Mouse (Mus musculus): Measurements from ENCODE around the gene Tdgf1. TPM values are rescaled to one million over a fixed set of nuclear protein-coding genes. Genes with fewer than 3 reads are reported as not detected.

Tdgf1 gene
- total and polyA plus RNA-seq, 2 experiments from 2014 or later: not detected

GRCm38 (mm10) chr9:110947261-110947661, 1.3 kb upstream of the Tdgf1 start:
- peaks cover 10% of the 10 kb centered on the region; the same call in 1 of the 2 replicates for H3K27me3 ChIP-seq (ENCODE audit: insufficient read depth, low read length)
- H3K4me1 ChIP-seq (ENCODE audit: insufficient read depth, low read length): no peaks in the 10 kb centered on the region
- TF ChIP-seq CTCF (IDR thresholded peaks at IDR 0.05): no peak
- WGBS: 14% methylated on average over 6 of the region's 6 CpGs
- no peak overlapping the region for H3K27ac ChIP-seq (ENCODE audit: low read depth, low read length)
- ATAC-seq (ENCODE audit: low FRiP score) (no peak), DNase-seq (ENCODE audit: low spot score) (no peak)
- H3K9ac ChIP-seq (replicated peaks; ENCODE audit: low read length, poor library complexity, severe bottlenecking): no peak overlapping the region
- H3K9me3 ChIP-seq (ENCODE audit: low read length): no peaks in the 10 kb centered on the region
- H3K4me2 ChIP-seq (ENCODE audit: low read depth, low read length, poor library complexity, severe bottlenecking): no peak overlapping the region
- no peak overlapping the region for H3K4me3 ChIP-seq (ENCODE audit: low read depth, low read length)
- H3K36me3 ChIP-seq (ENCODE audit: insufficient read depth, low read length): no peaks in the 10 kb centered on the region

- Histone ChIP-seq H3K9ac (replicated peaks; ENCODE audit: low read length, poor library complexity, severe bottlenecking) (no peak overlapping the region), H3K4me3 (ENCODE audit: low read depth, low read length) (no peak overlapping the region), H3K27ac (ENCODE audit: low read depth, low read length) (no peak overlapping the region), H3K27me3 (ENCODE audit: insufficient read depth, low read length) (peaks cover 10% of the 10 kb centered on the region; the same call in 1 of the 2 replicates), H3K9me3 (ENCODE audit: low read length) (no peaks in the 10 kb centered on the region), H3K4me2 (ENCODE audit: low read depth, low read length, poor library complexity, severe bottlenecking) (no peak overlapping the region), H3K4me1 (ENCODE audit: insufficient read depth, low read length) (no peaks in the 10 kb centered on the region), H3K36me3 (ENCODE audit: insufficient read depth, low read length) (no peaks in the 10 kb centered on the region)
- ATAC-seq (ENCODE audit: low FRiP score): no peak
- DNase-seq (ENCODE audit: low spot score): no peak
- WGBS: 23% methylated on average over 20 of the region's 20 CpGs
- no peak for TF ChIP-seq CTCF (IDR thresholded peaks at IDR 0.05)
Observed at GRCm38 (mm10) chr9:110946548-110947044, 638 bp upstream of the Tdgf1 start.

GRCm38 (mm10) chr9:110945343-110945742, 615 bp downstream of the Tdgf1 start:
- Histone ChIP-seq H3K4me2 (ENCODE audit: low read depth, low read length, poor library complexity, severe bottlenecking) (0 out of 2 replicates have a peak overlapping the region, but pooled peaks have one; percentile 5), H3K9ac (replicated peaks; ENCODE audit: low read length, poor library complexity, severe bottlenecking) (no peak overlapping the region), H3K4me1 (ENCODE audit: insufficient read depth, low read length) (no peaks in the 10 kb centered on the region), H3K4me3 (ENCODE audit: low read depth, low read length) (no peak overlapping the region), H3K36me3 (ENCODE audit: insufficient read depth, low read length) (no peaks in the 10 kb centered on the region), H3K9me3 (ENCODE audit: low read length) (no peaks in the 10 kb centered on the region), H3K27me3 (ENCODE audit: insufficient read depth, low read length) (peaks cover 10% of the 10 kb centered on the region; the same call in 1 of the 2 replicates), H3K27ac (ENCODE audit: low read depth, low read length) (no peak overlapping the region)
- DNase-seq (ENCODE audit: low spot score) (peak; percentile 24), ATAC-seq (ENCODE audit: low FRiP score) (no peak)
- 31% methylated on average over 18 of the region's 18 CpGs for WGBS
- TF ChIP-seq CTCF (IDR thresholded peaks at IDR 0.05): no peak

- no peak for ATAC-seq (ENCODE audit: low FRiP score)
- peaks cover 10% of the 10 kb centered on the region; the same call in 1 of the 2 replicates for H3K27me3 ChIP-seq (ENCODE audit: insufficient read depth, low read length)
- H3K36me3 ChIP-seq (ENCODE audit: insufficient read depth, low read length): no peaks in the 10 kb centered on the region
- H3K4me3 ChIP-seq (ENCODE audit: low read depth, low read length): no peak overlapping the region
- peak; percentile 40 for DNase-seq (ENCODE audit: low spot score)
- no peak overlapping the region for H3K9ac ChIP-seq (replicated peaks; ENCODE audit: low read length, poor library complexity, severe bottlenecking)
- H3K4me2 ChIP-seq (ENCODE audit: low read depth, low read length, poor library complexity, severe bottlenecking): no peak overlapping the region
- no peaks in the 10 kb centered on the region for H3K4me1 ChIP-seq (ENCODE audit: insufficient read depth, low read length)
- 40% methylated on average over 13 of the region's 13 CpGs for WGBS
- H3K27ac ChIP-seq (ENCODE audit: low read depth, low read length): no peak overlapping the region
- H3K9me3 ChIP-seq (ENCODE audit: low read length): no peaks in the 10 kb centered on the region
- peak; percentile 70 for TF ChIP-seq CTCF (IDR thresholded peaks at IDR 0.05)
Observed at GRCm38 (mm10) chr9:110944265-110944664, 1.7 kb downstream of the Tdgf1 start.

- H3K4me3 ChIP-seq (ENCODE audit: low read depth, low read length): no peak overlapping the region
- H3K27me3 ChIP-seq (ENCODE audit: insufficient read depth, low read length): no peaks in the 10 kb centered on the region
- 0 out of 2 replicates have a peak, but pooled peaks cover 3% of the 10 kb centered on the region for H3K4me1 ChIP-seq (ENCODE audit: insufficient read depth, low read length)
- H3K36me3 ChIP-seq (ENCODE audit: insufficient read depth, low read length): no peaks in the 10 kb centered on the region
- no peaks in the 10 kb centered on the region for H3K9me3 ChIP-seq (ENCODE audit: low read length)
- no peak for TF ChIP-seq CTCF (IDR thresholded peaks at IDR 0.05)
- DNase-seq (ENCODE audit: low spot score) (no peak), ATAC-seq (ENCODE audit: low FRiP score) (no peak)
- H3K9ac ChIP-seq (replicated peaks; ENCODE audit: low read length, poor library complexity, severe bottlenecking): no peak overlapping the region
- 68% methylated on average over 12 of the region's 12 CpGs for WGBS
- H3K27ac ChIP-seq (ENCODE audit: low read depth, low read length): no peak overlapping the region
- no peak overlapping the region for H3K4me2 ChIP-seq (ENCODE audit: low read depth, low read length, poor library complexity, severe bottlenecking)
Observed at GRCm38 (mm10) chr9:110937506-110938490, 8.2 kb downstream of the Tdgf1 start.

- Histone ChIP-seq H3K9ac (replicated peaks; ENCODE audit: low read length, poor library complexity, severe bottlenecking) (no peak overlapping the region), H3K4me3 (ENCODE audit: low read depth, low read length) (no peak overlapping the region), H3K27me3 (ENCODE audit: insufficient read depth, low read length) (no peaks in the 10 kb centered on the region), H3K9me3 (ENCODE audit: low read length) (no peaks in the 10 kb centered on the region), H3K27ac (ENCODE audit: low read depth, low read length) (no peak overlapping the region), H3K4me2 (ENCODE audit: low read depth, low read length, poor library complexity, severe bottlenecking) (no peak overlapping the region), H3K4me1 (ENCODE audit: insufficient read depth, low read length) (0 out of 2 replicates have a peak, but pooled peaks cover 3% of the 10 kb centered on the region), H3K36me3 (ENCODE audit: insufficient read depth, low read length) (no peaks in the 10 kb centered on the region)
- no peak for TF ChIP-seq CTCF (IDR thresholded peaks at IDR 0.05)
- no peak for DNase-seq (ENCODE audit: low spot score)
- WGBS: 81% methylated on average over 7 of the region's 7 CpGs
- no peak for ATAC-seq (ENCODE audit: low FRiP score)
Observed at GRCm38 (mm10) chr9:110935941-110936340, 10.0 kb downstream of the Tdgf1 start.
